In the genomic region with DNA sequence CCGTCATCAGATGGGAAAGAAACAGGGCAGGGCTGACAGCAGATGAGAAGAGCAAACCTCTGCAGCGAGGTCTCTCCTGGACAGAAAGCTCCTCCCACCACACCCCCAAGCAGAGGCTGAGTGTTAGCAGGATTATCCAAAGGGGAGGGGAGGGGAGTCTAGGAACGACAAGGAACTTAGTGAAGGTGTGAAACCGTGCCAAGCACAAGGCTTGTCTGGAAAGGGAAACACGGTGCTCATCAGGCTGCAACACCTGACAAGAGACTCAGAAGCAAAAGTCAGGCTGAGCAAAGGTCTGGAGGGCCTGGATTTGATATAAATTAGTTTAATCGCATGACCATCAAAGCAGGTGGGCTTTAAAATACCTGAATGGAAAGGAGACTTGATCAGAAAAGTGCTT, we compare ENCODE assay signal across 22 mouse cellular contexts.
DNase-seq lines count a peak whose midpoint lies in the region; ATAC-seq and TF ChIP-seq lines count a peak whose summit lies in the region.
"Had no signal": no experiment of that assay in that cellular context is flagged by ENCODE, and none has a peak within 500 bp of the region (broad histone marks: within the 10 kb centered on the region; RNA-seq: fewer than 3 reads in every experiment).

No protein-coding gene starts in this region.

- no peaks in the 10 kb centered on the region; the same call in 1 of the 2 replicates for H3K36me3 ChIP-seq in kidney, adult 2 months (ENCODE audit: control insufficient read depth, insufficient read depth, low read length)
- peaks cover 89% of the 10 kb centered on the region for H3K36me3 ChIP-seq in kidney, embryonic 15.5 days

- no peak for TF ChIP-seq CTCF in kidney, adult 2 months (conservative IDR thresholded peaks at IDR 0.05; ENCODE audit: insufficient read depth, insufficient read length, low read depth, low read length)

- DNase-seq in kidney, adult 2 months: peak; percentile 55
- DNase-seq in kidney, adult 9 months: peak; percentile 57
- no peak for DNase-seq in kidney, postnatal 10 days
- DNase-seq in kidney, postnatal 36 days: peak; percentile 41
- DNase-seq in kidney, adult 18-20 months: no peak
- DNase-seq: adrenal gland, adult 2 months; adrenal gland, postnatal 10 days; adrenal gland, postnatal 25 days; cerebellum, adult 11 months; cerebellum, adult 18-20 months; cerebellum, adult 8-10 months; cerebellum, adult 9-11 months; cerebellum, postnatal 14 days; cerebellum, postnatal 36 days; embryo, embryonic 11 days had no signal

- no peaks in the 10 kb centered on the region for H3K27me3 ChIP-seq in kidney, adult 2 months (replicated peaks; ENCODE audit: control insufficient read depth, insufficient read depth, low read length)
- H3K27me3 ChIP-seq in kidney, embryonic 15.5 days: no peaks in the 10 kb centered on the region
- H3K27me3 ChIP-seq: embryonic facial prominence, embryonic 13.5 days; embryonic facial prominence, embryonic 15.5 days; forebrain, embryonic 12.5 days had no signal

- no peak for ATAC-seq in kidney, embryonic 15.5 days (replicated peaks; ENCODE audit: low FRiP score)
- ATAC-seq: forebrain, embryonic 14.5 days had no signal

- H3K27ac ChIP-seq in kidney, adult 2 months (ENCODE audit: insufficient read depth, low read depth, low read length): no peak overlapping the region
- no peak overlapping the region for H3K27ac ChIP-seq in kidney, embryonic 15.5 days
- H3K27ac ChIP-seq: embryonic facial prominence, embryonic 13.5 days; embryonic facial prominence, embryonic 15.5 days; forebrain, embryonic 10.5 days; forebrain, embryonic 12.5 days had no signal

- H3K4me1 ChIP-seq in kidney, adult 2 months (ENCODE audit: control insufficient read depth, insufficient read depth, low read length): no peaks in the 10 kb centered on the region
- peaks cover 13% of the 10 kb centered on the region for H3K4me1 ChIP-seq in kidney, embryonic 15.5 days
- H3K4me1 ChIP-seq: forebrain, embryonic 10.5 days; forebrain, embryonic 12.5 days had no signal

- TF ChIP-seq POLR2A in kidney, adult 2 months (IDR thresholded peaks at IDR 0.05; ENCODE audit: low read depth, low read length): no peak

- no peaks in the 10 kb centered on the region for H3K9me3 ChIP-seq in kidney, embryonic 15.5 days (replicated peaks)
- H3K9me3 ChIP-seq: embryonic facial prominence, embryonic 13.5 days; embryonic facial prominence, embryonic 15.5 days; forebrain, embryonic 12.5 days had no signal

- no peak overlapping the region for H3K4me2 ChIP-seq in kidney, embryonic 15.5 days
- H3K4me2 ChIP-seq: embryonic facial prominence, embryonic 13.5 days; embryonic facial prominence, embryonic 15.5 days; forebrain, embryonic 12.5 days had no signal

- H3K9ac ChIP-seq in kidney, embryonic 15.5 days: no peak overlapping the region
- H3K9ac ChIP-seq: embryonic facial prominence, embryonic 13.5 days; embryonic facial prominence, embryonic 15.5 days; forebrain, embryonic 12.5 days had no signal

- WGBS in kidney, adult 2 months: 60% methylated on average over 6 of the region's 6 CpGs
- 61% methylated on average over 6 of the region's 6 CpGs for WGBS in kidney, embryonic 15.5 days

- H3K4me3 ChIP-seq in kidney, adult 2 months (ENCODE audit: insufficient read depth, low read depth, low read length): no peak overlapping the region
- no peak overlapping the region for H3K4me3 ChIP-seq in kidney, embryonic 15.5 days (replicated peaks)
- H3K4me3 ChIP-seq: embryonic facial prominence, embryonic 13.5 days; embryonic facial prominence, embryonic 15.5 days; erythroblast, embryonic 14.5 days; forebrain, embryonic 10.5 days; forebrain, embryonic 12.5 days had no signal

Comparison
In these comparisons a context has a peak if more than half of its experiments do, and no peak if none do; other contexts are left out.
1. DNase-seq: peak in kidney, adult 2 months (single experiment), kidney, adult 9 months (single experiment) and kidney, postnatal 36 days (2 of 2); none in kidney, postnatal 10 days (single experiment) and kidney, adult 18-20 months (single experiment).